Mouse (Mus musculus): ENCODE results near the gene Mepce. TPM values are rescaled to one million over a fixed set of nuclear protein-coding genes. Genes with fewer than 3 reads are reported as not detected.

The Mepce gene
- total RNA-seq (2017) = 36.5 and 42.2 TPM in 2 replicates

- peak; percentile 28 for ATAC-seq (ENCODE audit: extremely low read depth, insufficient number of reproducible peaks, low FRiP score, poor library complexity, severe bottlenecking)
These were observed at the start of gene Mepce, which contains the start of gene Zcwpw1 for GRCm38 (mm10) chr5:137787151-137787928. TSS of gene Mepce (minus strand) at chr5:137787655. TSS of gene Zcwpw1 (plus strand) at chr5:137787798.

DNA sequence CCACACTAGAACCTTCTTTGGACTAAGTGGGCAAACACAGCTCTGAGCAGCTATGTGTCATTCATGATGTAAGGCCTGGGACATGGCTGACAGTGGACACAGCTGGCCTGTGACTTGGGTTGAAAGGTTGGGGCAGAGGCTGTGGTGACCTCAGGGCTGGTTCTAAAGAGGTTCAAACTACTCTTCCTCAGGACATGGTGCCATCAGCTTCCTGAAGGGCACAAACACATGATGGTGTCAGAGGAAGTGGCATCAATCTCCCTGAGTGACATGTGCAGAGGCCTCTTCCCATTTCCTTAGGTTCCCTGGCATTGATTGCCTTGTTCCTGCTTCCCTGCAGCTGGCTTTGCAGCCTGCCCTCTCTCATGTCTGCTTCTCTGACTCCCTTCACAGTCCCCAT is 49.7 kb upstream of the Mepce start:
- peak; percentile 42; the same call in 1 of the 2 replicates for ATAC-seq (ENCODE audit: extremely low read depth, insufficient number of reproducible peaks, low FRiP score, poor library complexity, severe bottlenecking)

DNA sequence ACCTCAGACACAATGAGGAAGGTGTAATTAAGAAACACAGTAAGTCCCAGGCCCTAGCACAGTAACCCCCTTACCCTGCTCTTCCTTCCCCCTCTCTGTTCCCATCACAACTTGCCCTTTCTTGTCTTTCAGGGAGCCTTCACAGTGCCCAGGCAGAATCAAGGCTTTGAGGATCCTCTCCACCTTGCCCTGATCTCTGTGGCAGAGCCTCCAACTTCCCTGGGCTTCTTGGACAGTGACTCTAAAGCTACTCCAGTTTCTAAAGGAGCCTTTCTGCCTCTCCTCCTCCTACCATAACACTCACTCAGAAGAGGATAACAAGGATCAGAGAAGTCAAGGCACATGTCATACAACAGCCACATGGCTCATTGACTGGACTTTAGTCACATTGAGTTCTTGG is 49.2 kb upstream of the Mepce start:
- no peak for ATAC-seq (ENCODE audit: extremely low read depth, insufficient number of reproducible peaks, low FRiP score, poor library complexity, severe bottlenecking)

DNA sequence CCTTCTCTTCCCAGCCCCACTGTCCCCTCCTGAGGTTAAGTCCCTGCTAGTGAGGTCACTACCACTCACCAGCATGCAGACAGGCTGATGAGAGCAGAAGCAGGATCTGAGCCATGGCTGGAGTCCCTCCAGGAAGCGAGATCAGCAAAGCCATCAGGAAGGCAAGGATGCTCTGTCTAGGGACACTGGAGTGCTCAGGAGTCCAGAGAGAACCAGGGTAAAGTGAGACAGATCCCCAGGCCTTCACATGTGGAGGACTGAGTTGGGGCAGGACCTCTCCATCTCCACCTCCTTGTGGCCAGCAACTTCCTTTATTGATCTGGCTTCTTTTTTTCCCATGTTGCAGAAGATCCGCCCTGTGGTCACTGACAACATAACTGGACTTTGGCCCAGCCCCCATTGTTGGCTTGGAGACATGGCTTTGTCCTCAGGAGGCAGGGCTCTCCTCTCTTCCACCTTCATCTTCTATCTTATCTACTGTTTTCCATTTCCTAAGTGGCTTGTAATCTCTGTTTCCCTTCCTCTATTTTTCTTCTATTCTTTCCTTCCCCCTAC is 48.6 kb upstream of the Mepce start, which contains the start of gene Pilra:
TSS of gene Pilra (minus strand) at position 316 of the 555 bp plus-strand sequence.
- ATAC-seq (ENCODE audit: extremely low read depth, insufficient number of reproducible peaks, low FRiP score, poor library complexity, severe bottlenecking) = peak; percentile 80

- no peak for ATAC-seq (ENCODE audit: extremely low read depth, insufficient number of reproducible peaks, low FRiP score, poor library complexity, severe bottlenecking)
These were observed 46.0 kb upstream of the Mepce start for GRCm38 (mm10) chr5:137833500-137833899.

DNA sequence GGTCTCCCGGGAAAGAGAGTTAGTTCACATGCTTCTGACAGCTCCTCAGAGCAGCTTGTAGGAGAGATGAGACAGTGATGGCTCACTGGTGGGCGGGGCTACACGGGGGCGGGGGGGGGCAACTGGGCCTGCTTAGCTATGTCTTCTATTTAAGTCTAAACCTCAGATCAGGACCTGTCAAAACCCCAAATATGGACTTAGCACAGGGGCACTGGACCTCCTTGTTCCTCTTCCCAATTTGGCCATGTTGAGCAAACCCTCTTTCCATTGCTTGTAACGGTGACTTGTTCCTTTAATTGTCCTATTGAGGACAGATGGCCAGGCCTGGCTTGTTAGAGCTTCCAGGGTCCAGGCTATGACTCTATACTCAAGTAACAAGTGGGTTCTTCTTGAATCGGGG is 44.1 kb upstream of the Mepce start:
- peak; percentile 28 for ATAC-seq (ENCODE audit: extremely low read depth, insufficient number of reproducible peaks, low FRiP score, poor library complexity, severe bottlenecking)

DNA sequence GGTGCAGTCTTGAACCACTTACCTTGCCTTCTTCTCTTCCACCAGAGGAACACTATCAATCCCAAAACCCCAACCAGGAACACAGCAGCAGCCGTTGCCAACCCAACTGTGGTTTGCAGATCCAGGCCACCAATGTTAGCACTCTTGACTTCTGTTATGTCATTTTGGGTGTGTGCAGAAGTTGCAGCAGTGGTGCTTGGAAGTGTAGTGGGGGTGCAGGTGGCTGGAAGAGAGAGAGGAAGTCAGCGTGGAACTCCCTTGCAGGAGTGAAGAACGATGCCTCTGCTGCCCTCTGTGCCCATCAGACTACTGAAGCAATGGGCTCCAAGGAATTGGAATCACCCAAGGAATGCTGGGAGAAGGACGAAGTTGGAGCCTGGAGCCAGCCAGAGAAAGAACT is 43.7 kb upstream of the Mepce start:
- ATAC-seq (ENCODE audit: extremely low read depth, insufficient number of reproducible peaks, low FRiP score, poor library complexity, severe bottlenecking) = peak; percentile 18; the same call in 1 of the 2 replicates

DNA sequence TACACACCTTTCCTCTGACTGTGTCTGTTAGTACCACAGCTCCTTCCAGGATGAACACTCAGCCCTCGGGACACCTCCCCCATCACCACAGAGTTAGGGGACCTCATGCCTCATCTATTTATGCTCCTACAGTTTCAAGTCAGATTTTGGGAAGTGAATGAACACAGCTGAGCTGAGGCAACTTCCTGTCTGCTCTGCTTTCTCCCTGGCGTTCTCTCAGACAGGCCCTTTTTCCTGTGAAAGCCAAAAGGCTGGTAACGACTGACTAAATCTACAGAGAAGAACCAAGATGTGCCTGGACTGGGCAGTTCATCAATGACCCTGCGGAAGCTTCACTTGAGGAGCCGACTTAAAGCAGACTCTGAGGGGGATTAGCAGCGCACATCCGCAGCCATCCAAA is 42.8 kb upstream of the Mepce start:
- ATAC-seq (ENCODE audit: extremely low read depth, insufficient number of reproducible peaks, low FRiP score, poor library complexity, severe bottlenecking) = no peak

DNA sequence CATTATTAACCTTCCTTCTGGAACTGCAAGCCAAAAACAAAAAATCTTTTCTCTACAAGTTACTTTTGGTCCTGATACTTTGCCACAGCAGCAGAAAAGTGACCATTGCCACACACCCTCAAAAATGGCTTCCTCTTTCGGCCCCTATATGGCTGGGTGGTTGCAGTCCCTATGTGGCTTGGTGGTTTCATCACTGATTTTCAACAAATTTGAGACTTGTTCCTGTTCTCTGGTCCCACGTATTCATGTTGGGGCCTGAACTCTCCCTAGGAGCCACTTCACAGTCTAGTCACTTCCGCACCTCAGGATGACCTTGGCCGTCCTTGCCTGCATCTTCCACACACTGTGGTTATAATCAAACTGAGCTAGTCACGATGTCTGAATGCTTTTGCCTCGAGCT is 41.2 kb upstream of the Mepce start:
- peak; percentile 82 for ATAC-seq (ENCODE audit: extremely low read depth, insufficient number of reproducible peaks, low FRiP score, poor library complexity, severe bottlenecking)

DNA sequence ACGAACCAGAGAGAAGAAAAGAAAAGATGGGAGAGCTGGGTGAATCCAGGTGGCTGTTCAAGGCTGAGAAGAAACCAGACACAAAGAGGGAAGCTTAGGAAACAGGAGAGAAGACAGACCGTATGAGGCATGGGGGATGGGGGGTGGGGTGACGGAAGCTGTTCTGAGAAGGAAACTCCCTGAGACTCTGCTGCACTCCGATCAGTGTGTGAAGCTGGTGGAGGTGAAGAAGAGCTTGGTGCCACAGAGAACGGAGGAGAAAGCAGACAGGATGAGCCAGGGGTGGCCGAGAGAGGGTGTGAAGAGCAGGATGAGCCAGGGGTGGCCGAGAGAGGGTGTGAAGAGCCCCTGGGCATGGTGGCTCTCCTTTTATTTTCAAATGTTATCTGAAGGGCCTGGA is 39.0 kb upstream of the Mepce start:
- no peak for ATAC-seq (ENCODE audit: extremely low read depth, insufficient number of reproducible peaks, low FRiP score, poor library complexity, severe bottlenecking)

GRCm38 (mm10) chr5:137825971-137826370 is 38.5 kb upstream of the Mepce start:
- no peak for ATAC-seq (ENCODE audit: extremely low read depth, insufficient number of reproducible peaks, low FRiP score, poor library complexity, severe bottlenecking)

GRCm38 (mm10) chr5:137825030-137825429 is 37.6 kb upstream of the Mepce start:
- no peak for ATAC-seq (ENCODE audit: extremely low read depth, insufficient number of reproducible peaks, low FRiP score, poor library complexity, severe bottlenecking)

GRCm38 (mm10) chr5:137823455-137824045 is 36.1 kb upstream of the Mepce start:
- no peak for ATAC-seq (ENCODE audit: extremely low read depth, insufficient number of reproducible peaks, low FRiP score, poor library complexity, severe bottlenecking)

DNA sequence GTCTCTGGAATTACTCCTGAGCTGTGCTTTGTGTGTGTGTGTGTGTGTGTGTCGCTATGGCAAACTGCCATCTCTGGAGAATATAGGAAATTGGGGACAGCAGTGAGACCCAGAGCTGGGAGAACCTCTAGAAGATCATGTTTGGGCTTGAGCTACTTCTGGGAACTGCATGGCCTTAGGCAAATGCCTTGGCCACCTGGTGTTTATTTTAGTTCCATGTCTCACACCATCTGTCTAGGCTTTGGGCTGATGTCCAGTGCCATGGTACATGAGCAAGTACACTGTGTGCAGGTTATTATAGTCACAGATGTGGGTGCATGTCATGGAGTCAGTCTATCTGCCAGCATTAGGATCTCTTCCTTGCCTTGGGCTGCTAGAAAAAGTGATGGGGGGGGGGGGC is 35.1 kb upstream of the Mepce start:
- no peak for ATAC-seq (ENCODE audit: extremely low read depth, insufficient number of reproducible peaks, low FRiP score, poor library complexity, severe bottlenecking)

DNA sequence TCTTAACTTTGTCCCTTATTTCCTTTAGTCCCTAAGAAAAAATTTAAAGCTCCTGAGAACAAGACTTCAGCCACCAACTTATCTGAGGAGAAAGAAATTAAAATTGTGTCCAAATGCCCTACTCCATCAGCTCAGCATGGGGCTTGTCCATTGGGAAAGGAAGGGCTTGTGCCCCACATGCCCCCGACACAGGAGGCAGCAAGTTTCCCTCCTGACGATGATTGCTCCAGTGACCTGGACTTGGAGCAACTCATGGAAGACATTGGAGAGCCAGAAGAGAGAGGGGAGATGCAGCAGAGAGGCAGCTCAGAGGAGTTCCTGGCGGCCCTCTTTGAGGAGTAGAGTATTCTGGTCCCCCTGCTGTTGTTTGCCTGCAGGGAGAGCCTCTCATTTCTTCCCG is 34.7 kb upstream of the Mepce start:
- no peak for ATAC-seq (ENCODE audit: extremely low read depth, insufficient number of reproducible peaks, low FRiP score, poor library complexity, severe bottlenecking)

DNA sequence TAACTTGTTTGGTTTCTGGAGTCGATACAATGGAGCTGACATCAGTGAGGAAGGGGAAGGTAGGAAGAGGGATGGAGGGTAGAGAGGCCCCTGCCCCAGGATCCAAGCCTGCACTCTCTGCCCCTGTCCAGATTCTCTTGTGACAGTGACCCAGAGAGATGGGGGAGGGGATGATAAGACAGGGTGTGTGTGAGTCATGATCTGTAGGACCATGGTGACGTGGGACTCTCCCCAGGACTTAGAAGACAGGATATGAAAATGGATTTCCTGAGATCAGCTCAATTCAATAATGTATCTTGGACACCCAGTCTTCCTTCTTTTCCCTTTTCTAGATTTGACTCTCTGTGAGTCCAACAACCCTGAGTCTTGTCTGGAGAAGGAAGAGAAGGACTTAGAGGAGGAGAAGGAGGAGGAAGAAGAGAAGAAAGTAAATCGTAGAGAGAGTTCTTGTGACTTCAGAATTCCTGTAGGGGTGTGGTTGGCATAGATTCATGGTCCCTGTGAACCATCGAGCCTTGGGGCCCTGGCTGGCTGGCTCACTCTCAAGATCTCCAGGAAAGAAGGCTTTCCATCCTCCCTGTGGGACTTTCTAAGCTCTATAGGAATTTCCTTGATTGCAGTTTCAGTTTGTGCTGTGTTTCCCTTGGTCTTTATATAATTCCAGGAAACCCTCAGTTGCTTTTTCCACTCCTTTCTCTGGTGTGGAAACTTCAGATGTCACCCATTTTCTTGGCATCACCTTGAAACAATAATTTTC is 30.2 kb upstream of the Mepce start:
- no peak for ATAC-seq (ENCODE audit: extremely low read depth, insufficient number of reproducible peaks, low FRiP score, poor library complexity, severe bottlenecking)

DNA sequence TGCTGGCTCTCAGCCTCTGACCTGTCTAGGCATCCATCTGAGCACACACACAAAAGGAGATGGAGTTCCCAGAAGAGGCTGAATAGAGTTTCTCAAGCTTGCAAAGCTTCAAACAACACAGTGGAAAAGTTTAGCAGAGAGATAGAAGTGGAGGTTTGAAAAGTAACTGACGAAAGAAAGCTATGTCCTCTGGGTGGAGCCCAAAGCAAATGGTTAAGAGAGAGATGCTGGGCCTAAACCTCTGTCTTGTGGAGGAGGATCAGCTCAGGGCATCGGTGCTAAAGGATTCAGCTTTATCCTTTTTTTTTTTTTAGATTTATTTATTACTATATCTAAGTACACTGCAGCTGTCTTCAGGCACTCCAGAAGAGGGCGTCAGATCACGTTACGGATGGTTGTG is 20.9 kb upstream of the Mepce start:
- no peak for ATAC-seq (ENCODE audit: extremely low read depth, insufficient number of reproducible peaks, low FRiP score, poor library complexity, severe bottlenecking)

DNA sequence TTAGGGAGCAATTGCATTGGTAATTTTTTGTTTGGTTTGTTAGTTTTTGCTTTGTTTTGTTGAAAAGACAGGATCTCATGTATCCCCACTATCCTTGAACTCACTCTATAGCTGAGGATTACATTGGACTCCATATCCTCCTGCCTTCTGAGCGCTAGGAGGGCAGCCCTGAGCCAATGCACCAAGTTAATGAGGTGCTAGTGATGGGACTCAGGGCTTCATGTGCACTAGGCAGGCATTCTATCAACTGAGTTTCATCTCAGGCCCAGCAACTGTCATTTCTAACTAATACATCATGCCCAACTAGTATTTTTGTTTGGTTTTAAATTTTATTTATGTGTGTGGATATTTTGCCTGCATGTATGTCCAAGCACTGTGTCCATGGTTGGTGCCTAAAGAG is 18.7 kb upstream of the Mepce start:
- no peak for ATAC-seq (ENCODE audit: extremely low read depth, insufficient number of reproducible peaks, low FRiP score, poor library complexity, severe bottlenecking)

GRCm38 (mm10) chr5:137800917-137801316 is 13.5 kb upstream of the Mepce start:
- ATAC-seq (ENCODE audit: extremely low read depth, insufficient number of reproducible peaks, low FRiP score, poor library complexity, severe bottlenecking) = no peak
